Mouse (Mus musculus) thymus, adult 2 months (tissue): ENCODE measurements at regions not wholly inside any gene's neighbourhood (a gene's known extent, or its start where the extent isn't known, plus 50 kb on each side); places are given as distances from the start of the nearest gene placed in this dataset.

Experiments
- CTCF ChIP-seq: fragments of 200-500 bp; IDR thresholded peaks from 2 replicates; pipeline ENCODE4 v1.5.1; 2012; ENCODE audit warnings: mild to moderate bottlenecking, control low read depth, low read length, moderate library complexity, borderline replicate concordance; ENCODE audit not compliant: control insufficient read depth, poor library complexity, insufficient read depth; ENCODE audit errors: extremely low read depth
- POLR2A ChIP-seq: fragments of 200-500 bp; IDR thresholded peaks from 2 replicates; pipeline ENCODE4 v1.6.1; 2012; ENCODE audit warnings: mild to moderate bottlenecking, low read length, control low read depth, moderate library complexity; ENCODE audit not compliant: control insufficient read depth, poor library complexity, insufficient read depth; ENCODE audit errors: extremely low read depth

GRCm38 (mm10) chr2:57847707-57848106 is 150.0 kb upstream of the Galnt5 start:
- TF ChIP-seq POLR2A = no peak
- no peak for TF ChIP-seq CTCF
